Mouse (Mus musculus) embryonic facial prominence, embryonic 14.5 days (tissue): ENCODE data around the gene Olfr605. TPM values are rescaled to one million over a fixed set of nuclear protein-coding genes. Genes with fewer than 3 reads are reported as not detected.

Experiments
- microRNA-seq: library from miRNA; unstranded; fragments of <30 nt; microRNA quantifications from one replicate; pipeline ENCODE4, GENCODE M21; 2016; ENCODE audit warnings: borderline number of aligned reads
- polyA plus RNA-seq: library from polyadenylated mRNA; unstranded; fragments of >200 nt; fragmentation: Nextera tagmentation; extraction: Ambion mirVana; gene quantifications from 2 replicates; pipeline ENCODE4 v1.2.1, GENCODE M21; 2014

The Olfr605 gene
- polyA plus RNA-seq, 1 experiment from 2014 or later, result not detected

Small RNAs within 50 kb of the gene (microRNA-seq; reads per million reads assigned to microRNA genes)
- not detected for gene Gm25774

Other genes with a start within 250 kb of the Olfr605 start
- not detected in 2 replicates for gene Olfr593, start 233.6 kb downstream of the Olfr605 start, polyA plus RNA-seq
- not detected in 2 replicates for gene Olfr594, start 228.4 kb downstream of the Olfr605 start, polyA plus RNA-seq
- gene Usp17ld, start 192.9 kb downstream of the Olfr605 start, polyA plus RNA-seq, result not detected in 2 replicates
- not detected in 2 replicates for gene Olfr596, start 139.8 kb downstream of the Olfr605 start, polyA plus RNA-seq
- not detected in 2 replicates for gene Olfr597, start 129.1 kb downstream of the Olfr605 start, polyA plus RNA-seq
- not detected in 2 replicates for gene Olfr598, start 121.9 kb downstream of the Olfr605 start, polyA plus RNA-seq
- not detected in 2 replicates for gene Olfr599, start 109.5 kb downstream of the Olfr605 start, polyA plus RNA-seq
- gene Olfr600, start 95.8 kb downstream of the Olfr605 start, polyA plus RNA-seq, result not detected in 2 replicates
- gene Olfr601, start 82.8 kb downstream of the Olfr605 start, polyA plus RNA-seq, result not detected in 2 replicates
- not detected in 2 replicates for gene Olfr603, start 59.3 kb downstream of the Olfr605 start, polyA plus RNA-seq
- not detected in 2 replicates for gene Usp17lc, start 30.4 kb downstream of the Olfr605 start, polyA plus RNA-seq
- not detected in 2 replicates for gene Olfr606, start 3.6 kb upstream of the Olfr605 start, polyA plus RNA-seq
- gene Olfr607, start 18.7 kb upstream of the Olfr605 start, polyA plus RNA-seq, result not detected in 2 replicates
- not detected in 2 replicates for gene Olfr608, start 24.4 kb upstream of the Olfr605 start, polyA plus RNA-seq
- gene Olfr609, start 52.6 kb upstream of the Olfr605 start, polyA plus RNA-seq, result not detected in 2 replicates
- 0.18 TPM in 1 of 2 replicates, not detected in the other for gene Olfr610, start 66.7 kb upstream of the Olfr605 start, polyA plus RNA-seq
- not detected in 2 replicates for gene Olfr611, start 75.4 kb upstream of the Olfr605 start, polyA plus RNA-seq
- gene Olfr612, start 97.3 kb upstream of the Olfr605 start, polyA plus RNA-seq, result not detected in 2 replicates
- gene Olfr613, start 102.6 kb upstream of the Olfr605 start, polyA plus RNA-seq, result not detected in 2 replicates
- gene Olfr615, start 110.6 kb upstream of the Olfr605 start, polyA plus RNA-seq, result 0.06 and 0.14 TPM in 2 replicates
- gene Olfr616, start 123.7 kb upstream of the Olfr605 start, polyA plus RNA-seq, result not detected in 2 replicates
- gene Olfr617, start 127.6 kb upstream of the Olfr605 start, polyA plus RNA-seq, result not detected in 2 replicates
- gene Olfr618, start 144.7 kb upstream of the Olfr605 start, polyA plus RNA-seq, result not detected in 2 replicates
- gene Olfr619, start 155.1 kb upstream of the Olfr605 start, polyA plus RNA-seq, result not detected in 2 replicates
- not detected in 2 replicates for gene Olfr620, start 167.1 kb upstream of the Olfr605 start, polyA plus RNA-seq
- gene Olfr622, start 197.3 kb upstream of the Olfr605 start, polyA plus RNA-seq, result 0.12 and 0.13 TPM in 2 replicates
- not detected in 2 replicates for gene Olfr623, start 218.3 kb upstream of the Olfr605 start, polyA plus RNA-seq
- 0.04 and 0.06 TPM in 2 replicates for gene Olfr624, start 225.8 kb upstream of the Olfr605 start, polyA plus RNA-seq
- gene Olfr625-ps1, start 237.3 kb upstream of the Olfr605 start, polyA plus RNA-seq, result not detected in 2 replicates